Mouse (Mus musculus) kidney, postnatal 4 days (tissue): ENCODE data around the gene Arl2bp.

Experiments
- DNase-seq, 2 experiments: peaks; one replicate each; pipeline ENCODE4 v3.0.0; 2021; ENCODE audit warnings: mixed read lengths in 2 of 2

Gene Arl2bp

GRCm38 (mm10) chr8:94695994-94696384, 29.6 kb downstream of the Arl2bp start, which contains the start of gene Pllp:
TSS of gene Pllp (minus strand) at chr8:94696278.
- DNase-seq, result peak; percentile 69 to 78

DNA sequence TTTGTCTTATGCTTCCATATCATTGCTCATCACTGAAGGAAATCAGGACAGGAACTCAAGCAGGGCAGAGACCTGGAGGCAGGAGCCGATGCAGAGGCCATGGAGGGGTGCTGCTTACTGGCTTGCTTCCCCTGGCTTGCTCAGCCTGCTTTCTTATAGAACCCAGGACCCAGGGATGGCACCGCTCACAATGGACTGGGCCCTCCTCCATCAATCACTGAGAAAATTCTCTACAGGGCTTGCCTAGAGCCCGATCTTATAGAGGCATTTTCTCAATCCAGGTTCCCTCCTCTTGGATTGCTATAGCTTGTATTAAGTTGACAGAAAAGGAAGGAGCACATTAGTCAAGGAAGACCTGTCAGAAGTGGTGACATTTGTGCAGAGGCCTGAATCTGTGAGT, 30.2 kb downstream of the Arl2bp start:
- no peak for DNase-seq

GRCm38 (mm10) chr8:94697956-94698355, 31.6 kb downstream of the Arl2bp start:
- DNase-seq, result no peak

GRCm38 (mm10) chr8:94699366-94699765, 33.0 kb downstream of the Arl2bp start:
- no peak for DNase-seq

DNA sequence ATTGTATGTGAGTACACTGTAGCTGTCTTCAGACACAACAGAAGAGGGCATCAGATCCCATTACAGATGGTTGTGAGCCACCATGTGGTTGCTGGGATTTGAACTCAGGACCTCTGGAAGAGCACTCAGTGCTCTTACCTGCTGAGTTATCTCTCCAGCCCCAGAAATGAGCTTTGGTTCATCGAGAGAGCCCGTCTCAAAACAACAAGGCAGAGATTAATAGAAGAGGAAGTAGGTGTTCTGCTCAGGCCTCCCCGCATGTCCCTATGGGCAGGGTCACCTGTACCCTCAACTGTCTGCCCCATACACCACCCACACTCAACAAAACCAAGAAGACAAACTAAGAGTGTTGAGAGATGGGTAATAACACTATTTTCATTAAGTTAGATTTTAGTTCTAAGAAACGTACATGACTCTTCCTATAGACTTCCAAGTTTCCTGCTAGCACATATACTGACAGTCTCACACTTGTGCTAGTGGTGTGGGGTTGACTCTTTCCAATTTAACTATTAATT, 34.1 kb downstream of the Arl2bp start:
- DNase-seq, result no peak

DNA sequence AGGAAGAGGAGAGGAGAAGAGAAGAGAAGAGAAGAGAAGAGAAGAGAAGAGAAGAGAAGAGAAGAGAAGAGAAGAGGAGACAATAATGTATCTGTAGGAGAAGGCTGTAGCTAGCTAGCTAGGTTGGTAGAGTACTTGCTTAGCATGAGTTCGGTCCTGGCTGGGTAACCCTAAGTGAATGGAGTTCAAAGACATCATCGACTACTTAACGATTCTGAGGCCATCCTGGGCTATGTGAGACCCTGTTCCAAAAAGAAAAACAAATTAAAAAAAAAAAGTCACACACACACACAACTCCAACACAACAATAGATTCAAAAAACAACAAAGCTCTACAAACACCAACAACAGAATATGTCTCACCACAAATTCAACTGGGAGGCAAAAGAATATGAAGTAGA, 35.8 kb downstream of the Arl2bp start:
- no peak for DNase-seq

DNA sequence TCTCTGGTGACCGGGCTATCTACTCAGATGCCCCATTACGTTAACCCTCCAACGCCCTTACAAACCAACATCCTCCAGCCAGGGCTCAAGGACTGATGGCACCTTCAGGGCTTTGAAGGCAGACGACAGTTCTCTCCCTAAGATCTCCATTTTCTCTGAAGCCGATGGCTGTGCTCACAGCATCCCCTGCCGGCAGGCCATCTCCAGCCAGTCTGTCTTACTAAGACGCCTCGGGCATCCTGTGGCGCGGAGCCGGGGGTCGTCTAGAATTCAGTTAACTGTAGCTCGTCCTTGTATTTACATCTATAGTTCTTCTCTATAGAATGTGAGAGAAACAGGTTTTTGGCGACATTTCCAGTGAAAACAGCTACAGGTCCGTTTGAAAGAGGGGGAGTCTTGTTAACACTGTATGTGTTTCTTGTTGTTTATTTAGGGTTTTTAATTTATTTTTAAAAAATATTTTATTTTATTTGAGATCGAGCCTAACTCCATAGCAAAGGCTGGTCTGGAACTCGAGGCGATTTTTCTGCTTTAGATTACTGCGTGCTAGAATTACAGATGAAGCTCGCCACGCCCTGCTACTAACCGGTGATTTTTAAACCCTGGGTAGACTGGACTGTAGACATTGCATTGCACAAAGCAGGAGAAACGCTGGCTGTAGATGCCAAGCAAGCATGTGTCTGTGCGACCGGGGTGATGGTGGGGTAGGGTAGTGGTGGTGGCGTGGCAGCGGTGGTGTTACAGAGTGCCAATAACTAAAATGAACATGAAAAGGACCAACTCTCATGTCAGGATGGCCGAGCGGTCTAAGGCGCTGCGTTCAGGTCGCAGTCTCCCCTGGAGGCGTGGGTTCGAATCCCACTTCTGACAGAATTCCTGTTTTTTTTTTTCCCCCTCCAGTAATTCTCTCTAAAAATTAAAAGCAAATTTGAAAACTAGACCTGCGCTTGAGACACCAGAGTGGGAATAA, 36.7 kb downstream of the Arl2bp start:
- DNase-seq, result peak; percentile 87 to 91

GRCm38 (mm10) chr8:94703972-94704668, 37.7 kb downstream of the Arl2bp start:
- DNase-seq, result peak; percentile 96 to 97

- DNase-seq, result no peak
These were observed 38.2 kb downstream of the Arl2bp start for GRCm38 (mm10) chr8:94704669-94704984.

GRCm38 (mm10) chr8:94705581-94706245, 39.3 kb downstream of the Arl2bp start:
- no peak for DNase-seq

- no peak for DNase-seq
These were observed 40.5 kb downstream of the Arl2bp start for GRCm38 (mm10) chr8:94706732-94707395.

DNA sequence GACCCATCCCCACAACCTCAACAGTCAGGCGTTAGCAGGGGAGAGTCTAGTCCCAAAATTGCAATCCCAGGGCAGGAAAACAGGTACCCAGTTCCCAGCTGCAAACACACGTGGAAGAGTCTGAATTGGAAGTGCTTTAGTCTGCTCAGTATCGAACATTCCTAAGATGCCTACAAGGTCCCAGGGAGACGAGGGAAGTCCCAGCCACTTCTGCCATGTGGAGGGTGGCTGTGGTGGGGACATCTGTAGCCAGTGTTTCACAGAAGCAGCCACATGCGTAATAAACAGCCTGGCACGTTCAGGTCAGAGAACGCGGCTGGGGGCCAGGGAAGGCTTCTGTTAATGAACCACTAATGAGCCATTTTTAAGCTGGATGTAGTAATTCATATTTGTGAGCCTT, 43.9 kb downstream of the Arl2bp start:
- no peak for DNase-seq

DNA sequence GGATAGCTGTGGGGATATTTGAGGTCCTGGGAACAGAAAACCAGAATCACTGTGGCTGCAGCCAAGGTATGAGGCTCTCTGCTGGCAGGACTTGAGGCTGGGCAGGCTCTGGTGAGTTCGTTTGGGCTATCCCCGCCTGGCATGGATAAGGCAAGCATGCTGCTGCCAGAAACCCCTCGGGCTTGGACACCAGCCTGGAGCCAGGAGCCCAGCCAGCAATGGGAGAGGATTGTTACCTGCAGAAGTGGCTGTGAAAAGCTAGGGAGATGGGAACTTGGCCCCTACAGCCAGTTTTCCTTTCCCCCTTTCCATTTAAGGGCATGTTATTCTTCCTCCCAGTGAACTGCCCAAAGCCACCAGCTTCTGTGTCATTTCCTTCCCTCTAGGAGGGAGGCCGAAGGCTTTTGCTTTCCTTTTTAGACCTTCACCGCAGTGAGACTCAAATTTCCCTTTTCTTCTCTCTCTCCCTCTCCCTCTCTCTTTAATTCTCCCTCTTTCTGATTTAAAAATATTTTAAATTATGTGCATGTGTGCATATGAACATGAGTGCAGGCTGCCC, 44.8 kb downstream of the Arl2bp start:
- DNase-seq, result no peak

- DNase-seq, result no peak
These were observed 48.2 kb downstream of the Arl2bp start for GRCm38 (mm10) chr8:94714556-94714955.

DNA sequence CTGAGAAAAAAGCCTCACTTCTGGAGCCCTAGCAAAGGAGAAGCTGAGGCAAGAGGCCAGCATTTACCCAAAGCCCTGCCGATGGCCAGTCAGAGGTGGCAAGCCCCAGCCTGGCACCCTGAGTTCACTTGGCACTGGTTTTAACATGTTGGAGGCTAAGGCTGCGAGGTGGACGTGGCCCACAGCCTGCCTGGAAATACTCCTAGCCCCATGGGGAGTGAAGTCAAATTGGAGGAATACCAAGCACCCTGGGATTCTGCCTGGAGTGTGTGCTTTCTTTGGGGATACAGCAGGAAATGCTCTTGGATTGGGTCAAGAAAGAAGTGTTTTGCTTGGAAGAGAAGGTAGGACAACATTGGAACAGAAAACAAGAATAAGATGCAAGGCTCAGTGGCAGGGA, 49.5 kb downstream of the Arl2bp start:
- DNase-seq, result no peak

DNA sequence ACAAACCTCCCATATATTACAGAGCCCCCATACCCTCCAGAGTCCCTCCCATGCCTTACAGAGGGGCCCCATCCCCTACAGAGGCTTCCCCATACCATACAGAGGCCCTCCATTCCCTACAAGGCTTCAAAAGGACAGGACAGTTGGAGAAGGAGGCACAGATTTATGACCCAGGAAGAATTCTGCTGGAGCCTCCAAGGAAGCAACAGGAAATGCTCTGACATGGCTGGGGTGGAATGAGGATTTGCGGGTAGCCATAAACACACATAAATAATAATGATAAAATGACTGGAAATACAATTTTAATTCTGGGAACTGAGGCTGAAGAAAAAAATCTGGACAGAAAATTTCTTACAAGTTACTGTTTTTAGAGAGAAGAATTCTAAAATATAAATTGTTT, 50.4 kb downstream of the Arl2bp start:
- no peak for DNase-seq
